Mouse (Mus musculus) MEL (cell line): ENCODE results near the gene Farp1.

Source experiments
- CTCF ChIP-seq, 3 experiments: IDR thresholded peaks in 2 of 3; conservative IDR thresholded peaks in 1 of 3; 2 replicates each; pipeline ENCODE4 v1.5.1; 2011 to 2012; ENCODE audit warnings: low read length in 3 of 3, low read depth in 2 of 3, mild to moderate bottlenecking in 2 of 3, improper control_type of control experiment in 1 of 3, inconsistent platforms in 1 of 3, mixed read lengths in 1 of 3, moderate library complexity in 1 of 3; ENCODE audit not compliant: control insufficient read depth in 1 of 3, insufficient read depth in 1 of 3, poor library complexity in 1 of 3, severe bottlenecking in 1 of 3
- ETS1 ChIP-seq: IDR thresholded peaks from 2 replicates; pipeline ENCODE4 v1.6.1; 2012; ENCODE audit warnings: low read depth, mild to moderate bottlenecking, inconsistent platforms, low read length, improper control_type of control experiment, moderate library complexity
- GABPA ChIP-seq: IDR thresholded peaks from 2 replicates; pipeline ENCODE4 v1.6.1; 2012; ENCODE audit warnings: low read depth, mild to moderate bottlenecking, inconsistent platforms, low read length, improper control_type of control experiment, moderate library complexity
- GATA1 ChIP-seq: IDR thresholded peaks from 2 replicates; pipeline ENCODE4 v1.6.1; 2011; ENCODE audit warnings: low read depth, low read length, improper control_type of control experiment
- HCFC1 ChIP-seq: IDR thresholded peaks from 2 replicates; pipeline ENCODE4 v1.6.1; 2012; ENCODE audit warnings: low read depth, mild to moderate bottlenecking, inconsistent platforms, low read length, improper control_type of control experiment, moderate library complexity
- MAX ChIP-seq: IDR thresholded peaks from 2 replicates; pipeline ENCODE4 v1.6.1; 2011; ENCODE audit warnings: low read length, improper control_type of control experiment
- MAZ ChIP-seq: IDR thresholded peaks from 2 replicates; pipeline ENCODE4 v1.6.1; 2012; ENCODE audit warnings: low read depth, mild to moderate bottlenecking, inconsistent platforms, low read length, improper control_type of control experiment
- MYC ChIP-seq: IDR thresholded peaks from 2 replicates; pipeline ENCODE4 v1.6.1; 2011; ENCODE audit warnings: low read depth, mild to moderate bottlenecking, low read length, improper control_type of control experiment, moderate library complexity
- POLR2A ChIP-seq, 2 experiments: IDR thresholded peaks; 2 replicates each; pipeline ENCODE4 v1.6.1; 2011 to 2012; ENCODE audit warnings: low read length in 2 of 2, mild to moderate bottlenecking in 2 of 2, control low read depth in 1 of 2, improper control_type of control experiment in 1 of 2, low read depth in 1 of 2, moderate library complexity in 1 of 2; ENCODE audit not compliant: control insufficient read depth in 1 of 2, insufficient read depth in 1 of 2, poor library complexity in 1 of 2
- POLR2AphosphoS2 ChIP-seq: IDR thresholded peaks from 2 replicates; pipeline ENCODE4 v1.6.1; 2011; ENCODE audit warnings: low read length, improper control_type of control experiment
- TAL1 ChIP-seq: IDR thresholded peaks from 2 replicates; pipeline ENCODE4 v1.6.1; 2012; ENCODE audit warnings: mild to moderate bottlenecking, inconsistent platforms, low read length, moderate library complexity, mixed read lengths
- UBTF ChIP-seq: IDR thresholded peaks from 2 replicates; pipeline ENCODE4 v1.6.1; 2012; ENCODE audit warnings: low read depth, mild to moderate bottlenecking, inconsistent platforms, low read length, improper control_type of control experiment, moderate library complexity, borderline replicate concordance; ENCODE audit not compliant: insufficient read depth
- USF1 ChIP-seq: IDR thresholded peaks from 2 replicates; pipeline ENCODE4 v1.6.1; 2014; ENCODE audit warnings: low read depth, mild to moderate bottlenecking, inconsistent platforms, low read length, improper control_type of control experiment, moderate library complexity
- ZMIZ1 ChIP-seq: IDR thresholded peaks from 2 replicates; pipeline ENCODE4 v1.6.1; 2012; ENCODE audit warnings: low read depth, mild to moderate bottlenecking, inconsistent platforms, low read length, improper control_type of control experiment, moderate library complexity

- TF ChIP-seq CTCF (IDR thresholded peaks at IDR 0.05 in 2 of 3, conservative IDR thresholded peaks at IDR 0.05 in 1 of 3; ENCODE audit: control insufficient read depth in 1 of 3, insufficient read depth in 1 of 3, low read depth in 2 of 3, low read length in 3 of 3, poor library complexity in 1 of 3, severe bottlenecking in 1 of 3) (no peak), POLR2A (IDR thresholded peaks at IDR 0.05; ENCODE audit: control insufficient read depth in 1 of 2, insufficient read depth in 1 of 2, low read depth in 1 of 2, low read length in 2 of 2, poor library complexity in 1 of 2) (no peak), USF1 (no peak), MYC (no peak), HCFC1 (no peak), GATA1 (no peak), ZMIZ1 (no peak), UBTF (no peak), GABPA (no peak), MAX (no peak), ETS1 (no peak), POLR2AphosphoS2 (no peak), TAL1 (no peak), MAZ (no peak)
Observed at GRCm38 (mm10) chr14:121110492-121111267, 75.7 kb downstream of the Farp1 start.
